Mouse (Mus musculus) hindbrain, embryonic 11.5 days (tissue): ENCODE measurements around the gene Cnga3. TPM values are rescaled to one million over a fixed set of nuclear protein-coding genes. Genes with fewer than 3 reads are reported as not detected.

ENCODE experiments used
- ATAC-seq: fragments of 200-750 bp; cut with Nextera tagmentation; 2 replicates; pipeline ENCODE4 v1.8.0; 2017; ENCODE audit warnings: mild to moderate bottlenecking, moderate TSS enrichment, moderate library complexity; ENCODE audit not compliant: low FRiP score
- DNase-seq: peaks from one replicate; pipeline ENCODE4 v3.0.0-alpha.2; 2015; ENCODE audit warnings: low spot score
- H3K27ac ChIP-seq: fragments of 300-500 bp; sonication (generic); 2 replicates; pipeline ENCODE4 v1.5.1; 2014; ENCODE audit warnings: mild to moderate bottlenecking, low read depth, low read length
- H3K27me3 ChIP-seq: fragments of 300-500 bp; sonication (generic); 2 replicates; pipeline ENCODE4 v1.6.1; 2014; ENCODE audit warnings: mild to moderate bottlenecking, low read length, moderate library complexity, mixed read lengths; ENCODE audit not compliant: control insufficient read depth, insufficient read depth
- H3K36me3 ChIP-seq: fragments of 300-500 bp; sonication (generic); 2 replicates; pipeline ENCODE4 v1.6.1; 2014; ENCODE audit warnings: mild to moderate bottlenecking, low read length, moderate library complexity, mixed read lengths; ENCODE audit not compliant: control insufficient read depth, insufficient read depth
- H3K4me1 ChIP-seq: fragments of 300-500 bp; sonication (generic); replicated peaks from 2 replicates; pipeline ENCODE4 v1.6.1; 2014; ENCODE audit warnings: low read length, mixed read lengths; ENCODE audit not compliant: control insufficient read depth, insufficient read depth
- H3K4me2 ChIP-seq: fragments of 300-500 bp; sonication (generic); replicated peaks from 2 replicates; pipeline ENCODE4 v1.6.1; 2014; ENCODE audit warnings: mild to moderate bottlenecking, low read depth, low read length
- H3K4me3 ChIP-seq: fragments of 300-500 bp; sonication (generic); 2 replicates; pipeline ENCODE4 v1.5.1; 2014; ENCODE audit warnings: low read depth, low read length
- H3K9ac ChIP-seq: fragments of 300-500 bp; sonication (generic); 2 replicates; pipeline ENCODE4 v1.6.1; 2014; ENCODE audit warnings: low read depth, low read length
- H3K9me3 ChIP-seq: fragments of 300-500 bp; sonication (generic); 2 replicates; pipeline ENCODE4 v1.6.1; 2016; ENCODE audit warnings: low read length; ENCODE audit not compliant: control insufficient read depth
- WGBS: fragments of 180-500 bp; shearing (Covaris S2); extraction: QIAGEN DNeasy Blood & Tissue Kit; methylation state at CpG from one replicate; pipeline ENCODE4 v1.1.7; 2014; 5-methylcytosine and 5-hydroxymethylcytosine counted together
- polyA plus RNA-seq: library from polyadenylated mRNA; unstranded; fragments of >200 nt; fragmentation: Nextera tagmentation; extraction: Ambion mirVana; gene quantifications from 2 replicates; pipeline ENCODE4 v1.2.1, GENCODE M21; 2014

Cnga3 gene
- polyA plus RNA-seq, 1 experiment from 2014 or later = not detected

- Histone ChIP-seq H3K9me3 (no peaks in the 10 kb centered on the region), H3K4me3 (no peak overlapping the region), H3K4me1 (no peaks in the 10 kb centered on the region), H3K4me2 (no peak overlapping the region), H3K27me3 (no peaks in the 10 kb centered on the region), H3K9ac (no peak overlapping the region), H3K36me3 (no peaks in the 10 kb centered on the region), H3K27ac (no peak overlapping the region)
- 89% methylated on average over 3 of the region's 3 CpGs for WGBS
- no peak for DNase-seq
- ATAC-seq = no peak
These were observed 94.5 kb downstream of the Cnga3 start for GRCm38 (mm10) chr1:37308743-37309100.

GRCm38 (mm10) chr1:37309939-37310515, 95.8 kb downstream of the Cnga3 start:
- Histone ChIP-seq H3K9me3 (no peaks in the 10 kb centered on the region), H3K4me2 (no peak overlapping the region), H3K27ac (no peak overlapping the region), H3K4me1 (no peaks in the 10 kb centered on the region), H3K9ac (no peak overlapping the region), H3K4me3 (no peak overlapping the region), H3K36me3 (no peaks in the 10 kb centered on the region), H3K27me3 (no peaks in the 10 kb centered on the region)
- 94% methylated on average over 4 of the region's 4 CpGs for WGBS
- DNase-seq (no peak), ATAC-seq (no peak)

Other genes with a start within 250 kb of the Cnga3 start
- gene Vwa3b, start 187.8 kb upstream of the Cnga3 start, polyA plus RNA-seq = 0.80 TPM in 2 replicates
- 22.2 and 27.2 TPM in 2 replicates for gene Inpp4a, start 85.4 kb downstream of the Cnga3 start, polyA plus RNA-seq
- 56.8 and 58.2 TPM in 2 replicates for gene Coa5, start 215.7 kb downstream of the Cnga3 start, polyA plus RNA-seq
- gene Unc50, start 215.7 kb downstream of the Cnga3 start, polyA plus RNA-seq = 121 and 128 TPM in 2 replicates